Mouse (Mus musculus): ENCODE data around the gene Klrk1. TPM values are rescaled to one million over a fixed set of nuclear protein-coding genes. Genes with fewer than 3 reads are reported as not detected.
"Not testable (repeated sequence)": the region's sequence is repeated elsewhere in the genome, so short reads cannot be mapped to it uniquely, and the experiment has no call there.

Klrk1 gene
- 0.13 TPM in 1 of 2 replicates, not detected in the other for polyA plus RNA-seq (2014; fragmentation: Nextera tagmentation; extraction: Ambion mirVana)

DNA sequence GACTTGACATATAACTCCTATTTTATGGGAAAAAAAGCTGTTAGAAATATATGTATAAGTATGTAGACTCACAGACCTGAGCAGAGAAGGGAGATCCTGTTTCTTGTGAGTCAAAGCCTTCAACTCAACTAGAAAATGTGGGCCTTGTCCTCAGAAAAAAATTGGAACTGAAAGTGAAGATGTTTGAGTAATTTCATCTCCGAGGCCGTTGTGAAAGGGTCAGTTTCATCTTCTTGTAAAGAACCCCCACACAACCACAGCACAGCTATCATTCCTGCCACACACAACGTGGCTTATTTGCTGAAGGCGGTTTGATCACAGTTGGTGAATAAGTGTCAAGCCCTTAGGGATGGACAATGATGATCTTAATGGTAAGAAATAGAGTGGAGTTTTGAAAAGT is at the start of gene Klrk1:
Gene Klrk1 (minus strand): TSS at position 130 of the 400 bp plus-strand sequence.
- H3K9ac ChIP-seq (ENCODE audit: low read length): no peak within 1 kb of the TSS
- no peaks in the 10 kb centered on the region for H3K36me3 ChIP-seq (ENCODE audit: control insufficient read depth, insufficient read depth, low read length)
- H3K9me3 ChIP-seq (ENCODE audit: control insufficient read depth, low read length): no peaks in the 10 kb centered on the region
- H3K4me3 ChIP-seq (ENCODE audit: control insufficient read depth in 1 of 2, insufficient read depth in 1 of 2, low read depth in 1 of 2, low read length in 2 of 2): no peak within 1 kb of the TSS
- no peak within 1 kb of the TSS for H3K4me2 ChIP-seq (ENCODE audit: low read length)
- no peaks in the 10 kb centered on the region for H3K27me3 ChIP-seq (ENCODE audit: control insufficient read depth, insufficient read depth, low read length)
- WGBS: 75% methylated on average over 4 of the region's 4 CpGs
- no peak within 1 kb of the TSS for H3K27ac ChIP-seq (replicated peaks in 1 of 2; ENCODE audit: control insufficient read depth in 1 of 2, insufficient read depth in 1 of 2, low read depth in 2 of 2, low read length in 2 of 2)
- no peaks in the 10 kb centered on the region for H3K4me1 ChIP-seq (ENCODE audit: control insufficient read depth in 2 of 2, insufficient read depth in 2 of 2, low read length in 2 of 2)
- no peak for ATAC-seq (ENCODE audit: insufficient number of reproducible peaks, insufficient read depth, low FRiP score, low read depth)

DNA sequence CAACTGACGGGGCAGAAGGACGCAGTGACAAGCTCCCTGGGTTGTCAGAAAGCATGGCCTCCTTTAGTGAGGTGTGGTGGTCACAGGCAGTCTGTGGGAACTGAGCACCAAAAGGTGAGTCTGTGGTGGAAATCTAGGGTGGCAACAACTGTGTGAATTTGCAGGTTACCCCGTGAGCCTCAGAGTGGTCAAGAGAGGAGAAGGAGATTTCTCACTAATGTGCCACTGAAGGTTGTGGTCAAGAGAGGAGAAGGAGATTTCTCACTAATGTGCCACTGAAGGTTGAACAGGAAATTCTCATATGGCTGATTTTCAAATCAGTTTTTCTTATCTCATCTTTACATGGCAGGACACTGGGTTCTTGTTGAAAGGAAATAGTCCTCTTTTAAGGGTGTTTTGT is 37.6 kb upstream of the Klrk1 start:
- H3K4me1 ChIP-seq (ENCODE audit: control insufficient read depth in 2 of 2, insufficient read depth in 2 of 2, low read length in 2 of 2): not testable (repeated sequence)

DNA sequence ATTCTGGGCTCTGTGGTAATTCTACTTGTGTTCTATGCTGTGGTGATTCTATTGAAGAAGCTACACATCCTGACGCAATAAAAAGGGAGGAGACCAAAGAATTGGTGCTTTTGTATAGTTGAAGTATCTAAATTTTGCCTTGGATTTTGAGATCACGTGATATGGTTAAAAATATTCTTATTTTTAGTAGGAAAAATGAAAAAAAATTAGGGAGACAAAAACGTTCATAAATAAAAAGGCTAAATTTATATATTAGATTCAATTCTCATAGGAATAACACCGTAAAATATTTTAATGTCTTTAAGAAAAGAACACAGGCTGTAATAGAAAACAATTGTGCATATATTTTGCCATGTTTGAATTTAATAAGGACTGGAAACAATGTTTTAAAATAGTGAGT is 36.9 kb upstream of the Klrk1 start, which contains the start of gene Klrc2:
Gene Klrc2 (minus strand): TSS at position 101 of the 400 bp plus-strand sequence.
- not testable (repeated sequence) for H3K9me3 ChIP-seq (ENCODE audit: control insufficient read depth, low read length); H3K4me3 ChIP-seq (ENCODE audit: control insufficient read depth in 1 of 2, insufficient read depth in 1 of 2, low read depth in 1 of 2, low read length in 2 of 2); H3K36me3 ChIP-seq (ENCODE audit: control insufficient read depth, insufficient read depth, low read length); H3K4me1 ChIP-seq (ENCODE audit: control insufficient read depth in 2 of 2, insufficient read depth in 2 of 2, low read length in 2 of 2); ATAC-seq (ENCODE audit: insufficient number of reproducible peaks, insufficient read depth, low FRiP score, low read depth); H3K27ac ChIP-seq (replicated peaks in 1 of 2; ENCODE audit: control insufficient read depth in 1 of 2, insufficient read depth in 1 of 2, low read depth in 2 of 2, low read length in 2 of 2); H3K4me2 ChIP-seq (ENCODE audit: low read length); H3K9ac ChIP-seq (ENCODE audit: low read length); H3K27me3 ChIP-seq (ENCODE audit: control insufficient read depth, insufficient read depth, low read length)
- 65% methylated on average over 4 of the region's 4 CpGs for WGBS

More for the DNA sequence above, 37.6 kb upstream of the Klrk1 start:
- H3K27me3 ChIP-seq (ENCODE audit: control insufficient read depth, insufficient read depth, low read length); H3K4me3 ChIP-seq (ENCODE audit: control insufficient read depth in 1 of 2, insufficient read depth in 1 of 2, low read depth in 1 of 2, low read length in 2 of 2); H3K36me3 ChIP-seq (ENCODE audit: control insufficient read depth, insufficient read depth, low read length); H3K27ac ChIP-seq (replicated peaks in 1 of 2; ENCODE audit: control insufficient read depth in 1 of 2, insufficient read depth in 1 of 2, low read depth in 2 of 2, low read length in 2 of 2); H3K4me2 ChIP-seq (ENCODE audit: low read length); H3K9ac ChIP-seq (ENCODE audit: low read length); H3K9me3 ChIP-seq (ENCODE audit: control insufficient read depth, low read length); ATAC-seq (ENCODE audit: insufficient number of reproducible peaks, insufficient read depth, low FRiP score, low read depth): not testable (repeated sequence)
- no CpG with 5 or more reads among the region's 3 CpGs for WGBS

DNA sequence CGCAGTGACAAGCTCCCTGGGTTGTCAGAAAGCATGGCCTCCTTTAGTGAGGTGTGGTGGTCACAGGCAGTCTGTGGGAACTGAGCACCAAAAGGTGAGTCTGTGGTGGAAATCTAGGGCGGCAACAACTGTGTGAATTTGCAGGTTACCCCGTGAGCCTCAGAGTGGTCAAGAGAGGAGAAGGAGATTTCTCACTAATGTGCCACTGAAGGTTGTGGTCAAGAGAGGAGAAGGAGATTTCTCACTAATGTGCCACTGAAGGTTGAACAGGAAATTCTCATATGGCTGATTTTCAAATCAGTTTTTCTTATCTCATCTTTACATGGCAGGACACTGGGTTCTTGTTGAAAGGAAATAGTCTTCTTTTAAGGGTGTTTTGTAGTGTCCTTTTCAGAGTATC is 20.4 kb upstream of the Klrk1 start:
- H3K9ac ChIP-seq (ENCODE audit: low read length); H3K4me3 ChIP-seq (ENCODE audit: control insufficient read depth in 1 of 2, insufficient read depth in 1 of 2, low read depth in 1 of 2, low read length in 2 of 2); H3K9me3 ChIP-seq (ENCODE audit: control insufficient read depth, low read length); H3K27ac ChIP-seq (replicated peaks in 1 of 2; ENCODE audit: control insufficient read depth in 1 of 2, insufficient read depth in 1 of 2, low read depth in 2 of 2, low read length in 2 of 2); H3K4me1 ChIP-seq (ENCODE audit: control insufficient read depth in 2 of 2, insufficient read depth in 2 of 2, low read length in 2 of 2); H3K36me3 ChIP-seq (ENCODE audit: control insufficient read depth, insufficient read depth, low read length); H3K27me3 ChIP-seq (ENCODE audit: control insufficient read depth, insufficient read depth, low read length); H3K4me2 ChIP-seq (ENCODE audit: low read length); ATAC-seq (ENCODE audit: insufficient number of reproducible peaks, insufficient read depth, low FRiP score, low read depth): not testable (repeated sequence)
- WGBS: 40% methylated on average over 1 of the region's 3 CpGs

DNA sequence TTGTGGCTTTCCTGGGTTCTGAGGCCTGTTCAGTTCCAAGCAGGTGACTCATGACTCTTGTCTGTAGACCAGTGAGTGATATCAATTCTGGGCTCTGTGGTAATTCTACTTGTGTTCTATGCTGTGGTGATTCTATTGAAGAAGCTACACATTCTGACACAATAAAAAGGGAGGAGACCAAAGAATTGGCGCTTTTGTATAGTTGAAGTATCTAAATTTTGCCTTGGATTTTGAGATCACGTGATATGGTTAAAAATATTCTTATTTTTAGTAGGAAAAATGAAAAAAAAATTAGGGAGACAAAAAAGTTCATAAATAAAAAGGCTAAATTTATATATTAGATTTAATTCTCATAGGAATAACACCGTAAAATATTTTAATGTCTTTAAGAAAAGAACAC is 19.6 kb upstream of the Klrk1 start, which contains the start of gene Klrc3:
Gene Klrc3 (minus strand): TSS at position 101 of the 400 bp plus-strand sequence.
- H3K36me3 ChIP-seq (ENCODE audit: control insufficient read depth, insufficient read depth, low read length); H3K9me3 ChIP-seq (ENCODE audit: control insufficient read depth, low read length); H3K4me2 ChIP-seq (ENCODE audit: low read length); H3K9ac ChIP-seq (ENCODE audit: low read length); H3K27ac ChIP-seq (replicated peaks in 1 of 2; ENCODE audit: control insufficient read depth in 1 of 2, insufficient read depth in 1 of 2, low read depth in 2 of 2, low read length in 2 of 2); ATAC-seq (ENCODE audit: insufficient number of reproducible peaks, insufficient read depth, low FRiP score, low read depth); H3K4me3 ChIP-seq (ENCODE audit: control insufficient read depth in 1 of 2, insufficient read depth in 1 of 2, low read depth in 1 of 2, low read length in 2 of 2); H3K27me3 ChIP-seq (ENCODE audit: control insufficient read depth, insufficient read depth, low read length); H3K4me1 ChIP-seq (ENCODE audit: control insufficient read depth in 2 of 2, insufficient read depth in 2 of 2, low read length in 2 of 2): not testable (repeated sequence)
- 76% methylated on average over 3 of the region's 3 CpGs for WGBS

DNA sequence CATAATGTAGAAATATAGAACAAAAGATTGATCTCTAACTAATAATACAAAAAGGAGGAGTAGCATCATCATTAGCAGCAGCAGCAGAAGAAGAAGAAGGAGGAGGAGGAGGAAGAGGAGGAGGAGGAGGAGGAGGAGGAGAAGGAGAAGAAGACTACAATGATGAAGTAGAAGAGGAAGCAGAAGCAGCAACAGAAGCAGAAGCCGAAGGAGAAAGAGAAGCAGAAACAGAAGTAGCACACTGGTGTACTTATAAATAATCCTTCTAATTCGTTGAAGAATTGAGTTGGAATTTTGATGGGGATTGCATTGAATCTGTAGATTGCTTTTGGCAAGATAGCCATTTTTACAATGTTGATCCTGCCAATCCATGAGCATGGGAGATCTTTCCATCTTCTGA is 7.4 kb upstream of the Klrk1 start:
- ATAC-seq (ENCODE audit: insufficient number of reproducible peaks, insufficient read depth, low FRiP score, low read depth); H3K27ac ChIP-seq (replicated peaks in 1 of 2; ENCODE audit: control insufficient read depth in 1 of 2, insufficient read depth in 1 of 2, low read depth in 2 of 2, low read length in 2 of 2); H3K4me2 ChIP-seq (ENCODE audit: low read length); H3K4me1 ChIP-seq (ENCODE audit: control insufficient read depth in 2 of 2, insufficient read depth in 2 of 2, low read length in 2 of 2); H3K9ac ChIP-seq (ENCODE audit: low read length); H3K36me3 ChIP-seq (ENCODE audit: control insufficient read depth, insufficient read depth, low read length); H3K9me3 ChIP-seq (ENCODE audit: control insufficient read depth, low read length); H3K27me3 ChIP-seq (ENCODE audit: control insufficient read depth, insufficient read depth, low read length); H3K4me3 ChIP-seq (ENCODE audit: control insufficient read depth in 1 of 2, insufficient read depth in 1 of 2, low read depth in 1 of 2, low read length in 2 of 2): not testable (repeated sequence)
- 70% methylated on average over 2 of the region's 2 CpGs for WGBS

DNA sequence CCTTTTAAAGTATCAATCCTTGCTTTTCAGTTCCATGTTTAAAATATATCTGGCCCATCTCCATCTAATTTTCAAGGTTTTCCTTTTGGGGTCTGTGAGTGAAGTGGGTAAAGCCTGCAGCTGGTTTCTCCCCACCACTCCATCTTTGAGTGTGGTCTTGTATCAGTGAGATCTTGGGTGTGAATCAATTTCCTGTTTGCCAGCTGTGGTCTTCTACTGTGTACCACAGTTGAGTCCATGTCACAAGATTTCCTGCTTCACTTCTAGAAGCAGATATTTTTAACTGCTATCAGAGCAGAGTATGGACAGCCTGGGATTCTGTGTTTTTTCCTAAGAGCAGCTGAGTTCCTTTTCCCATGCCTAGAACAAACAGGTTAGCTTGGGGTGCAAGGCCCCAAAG is 15.3 kb downstream of the Klrk1 start:
- ATAC-seq (ENCODE audit: insufficient number of reproducible peaks, insufficient read depth, low FRiP score, low read depth): no peak
- no peak overlapping the region for H3K27ac ChIP-seq (replicated peaks in 1 of 2; ENCODE audit: control insufficient read depth in 1 of 2, insufficient read depth in 1 of 2, low read depth in 2 of 2, low read length in 2 of 2)
- no peaks in the 10 kb centered on the region for H3K27me3 ChIP-seq (ENCODE audit: control insufficient read depth, insufficient read depth, low read length)
- H3K9me3 ChIP-seq (ENCODE audit: control insufficient read depth, low read length): no peaks in the 10 kb centered on the region
- H3K9ac ChIP-seq (ENCODE audit: low read length): no peak overlapping the region
- no peaks in the 10 kb centered on the region for H3K4me1 ChIP-seq (ENCODE audit: control insufficient read depth in 2 of 2, insufficient read depth in 2 of 2, low read length in 2 of 2)
- H3K4me2 ChIP-seq (ENCODE audit: low read length): no peak overlapping the region
- no peaks in the 10 kb centered on the region for H3K36me3 ChIP-seq (ENCODE audit: control insufficient read depth, insufficient read depth, low read length)
- no peak overlapping the region for H3K4me3 ChIP-seq (ENCODE audit: control insufficient read depth in 1 of 2, insufficient read depth in 1 of 2, low read depth in 1 of 2, low read length in 2 of 2)

DNA sequence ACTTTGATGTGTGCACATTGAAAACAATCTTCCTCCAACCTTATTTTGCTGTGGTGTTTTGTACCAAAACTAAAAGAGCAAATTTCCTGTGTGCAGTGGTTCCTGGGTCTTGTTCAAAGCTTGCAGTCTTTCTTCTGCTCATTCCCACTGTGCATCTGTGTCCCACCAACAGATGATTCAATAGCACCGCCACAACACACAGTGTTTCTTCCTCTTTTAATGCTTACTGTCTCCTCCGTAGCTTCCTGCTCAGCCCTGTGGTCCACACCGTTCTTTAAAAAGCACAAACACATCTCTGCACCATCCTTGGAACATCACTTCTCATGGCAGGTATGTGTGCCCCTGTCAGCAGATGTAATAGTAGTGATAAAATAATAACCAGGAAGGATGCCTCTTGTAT is 32.2 kb downstream of the Klrk1 start, which contains the start of gene Klrd1:
Gene Klrd1 (plus strand): TSS at position 275 of the 400 bp plus-strand sequence.
- no peaks in the 10 kb centered on the region for H3K36me3 ChIP-seq (ENCODE audit: control insufficient read depth, insufficient read depth, low read length)
- no peaks in the 10 kb centered on the region for H3K9me3 ChIP-seq (ENCODE audit: control insufficient read depth, low read length)
- ATAC-seq (ENCODE audit: insufficient number of reproducible peaks, insufficient read depth, low FRiP score, low read depth): no peak
- no peak within 1 kb of the TSS for H3K4me3 ChIP-seq (ENCODE audit: control insufficient read depth in 1 of 2, insufficient read depth in 1 of 2, low read depth in 1 of 2, low read length in 2 of 2)
- no peaks in the 10 kb centered on the region for H3K4me1 ChIP-seq (ENCODE audit: control insufficient read depth in 2 of 2, insufficient read depth in 2 of 2, low read length in 2 of 2)
- 65% methylated on average over 3 of the region's 3 CpGs for WGBS
- H3K9ac ChIP-seq (ENCODE audit: low read length): no peak within 1 kb of the TSS
- no peak within 1 kb of the TSS for H3K27ac ChIP-seq (replicated peaks in 1 of 2; ENCODE audit: control insufficient read depth in 1 of 2, insufficient read depth in 1 of 2, low read depth in 2 of 2, low read length in 2 of 2)
- no peak within 1 kb of the TSS for H3K4me2 ChIP-seq (ENCODE audit: low read length)
- no peaks in the 10 kb centered on the region for H3K27me3 ChIP-seq (ENCODE audit: control insufficient read depth, insufficient read depth, low read length)

Data from heart, embryonic 14.5 days (tissue).